Mouse (Mus musculus) megakaryocyte, embryonic 14.5 days (primary cell): ENCODE results near the gene Gm5142.

ENCODE experiments used
- FLI1 ChIP-seq: IDR thresholded peaks from 2 replicates; pipeline ENCODE4 v1.6.1; 2012; ENCODE audit warnings: low read length, inconsistent platforms, mixed read lengths
- GATA1 ChIP-seq: IDR thresholded peaks from 3 replicates; pipeline ENCODE4 v1.6.1; 2012; ENCODE audit warnings: mixed read lengths, low read length, inconsistent platforms, borderline replicate concordance

GRCm38 (mm10) chr14:59157016-59157698 lies 21.4 kb downstream of the Gm5142 start:
- TF ChIP-seq GATA1 = no peak
- no peak for TF ChIP-seq FLI1
